Mouse (Mus musculus): ENCODE results near the gene Pdf. TPM values are rescaled to one million over a fixed set of nuclear protein-coding genes. Genes with fewer than 3 reads are reported as not detected.
"Not testable (repeated sequence)": the region's sequence is repeated elsewhere in the genome, so short reads cannot be mapped to it uniquely, and the experiment has no call there.

The Pdf gene
- total RNA-seq, 2 experiments from 2014 or later, result 26.6 to 29.3 TPM

GRCm38 (mm10) chr8:107045478-107045877 is 2.9 kb downstream of the Pdf start:
- intact Hi-C loops (cut with DNase I), result no loop called here
- DNase-seq (ENCODE audit: low spot score in 2 of 2), result no peak

GRCm38 (mm10) chr8:107040632-107041031 is 7.8 kb downstream of the Pdf start:
- DNase-seq (ENCODE audit: low spot score in 2 of 2), result no peak
- intact Hi-C loops (cut with DNase I), result no loop called here

- intact Hi-C loops (cut with DNase I), result loop anchor here (10.0 kb wide), 1 partner anchor 352 kb away; the partner anchor contains the start of gene Tango6
Observed at GRCm38 (mm10) chr8:107036626-107037025, 11.8 kb downstream of the Pdf start.

GRCm38 (mm10) chr8:107035641-107036040 is 12.8 kb downstream of the Pdf start:
- intact Hi-C loops (cut with DNase I), result loop anchor here (10.0 kb wide), 1 partner anchor 351 kb away; the partner anchor contains the start of gene Tango6

More at GRCm38 (mm10) chr8:107036626-107037025, 11.8 kb downstream of the Pdf start:
- DNase-seq (ENCODE audit: low spot score in 2 of 2), result no peak

GRCm38 (mm10) chr8:107033609-107034008 is 14.8 kb downstream of the Pdf start:
- not testable (repeated sequence) for DNase-seq (ENCODE audit: low spot score in 2 of 2)
- intact Hi-C loops (cut with DNase I), result loop anchor here (10.0 kb wide), 1 partner anchor 349 kb away; the partner anchor contains the start of gene Tango6

More at GRCm38 (mm10) chr8:107035641-107036040, 12.8 kb downstream of the Pdf start:
- DNase-seq (ENCODE audit: low spot score in 2 of 2), result no peak

- DNase-seq (ENCODE audit: low spot score in 2 of 2), result no peak
- intact Hi-C loops (cut with DNase I), result loop anchor here (10.0 kb wide), 1 partner anchor 347 kb away; the partner anchor contains the start of gene Tango6
Observed at GRCm38 (mm10) chr8:107031577-107032090, 16.8 kb downstream of the Pdf start.

GRCm38 (mm10) chr8:107030650-107031576 is 17.5 kb downstream of the Pdf start, which contains the start of gene Vps4a:
Vps4a (plus strand) TSS chr8:107031222.
- intact Hi-C loops (cut with DNase I), result loop anchor here (10.0 kb wide), 1 partner anchor 346 kb away; the partner anchor contains the start of gene Tango6
- peak; percentile 93 to 96 for DNase-seq (ENCODE audit: low spot score in 2 of 2)

- intact Hi-C loops (cut with DNase I), result loop anchor here (10.0 kb wide), 1 partner anchor 345 kb away; the partner anchor contains the start of gene Tango6
- DNase-seq (ENCODE audit: low spot score in 2 of 2), result no peak
Observed at GRCm38 (mm10) chr8:107030058-107030457, 18.4 kb downstream of the Pdf start.

- intact Hi-C loops (cut with DNase I), result loop anchor here (10.0 kb wide), 1 partner anchor 325 kb away; no protein-coding TSS in a partner anchor
- no peak for DNase-seq (ENCODE audit: low spot score in 2 of 2)
Observed at GRCm38 (mm10) chr8:107029310-107029709, 19.1 kb downstream of the Pdf start.

GRCm38 (mm10) chr8:107023479-107023878 is 24.9 kb downstream of the Pdf start:
- DNase-seq (ENCODE audit: low spot score in 2 of 2), result no peak
- intact Hi-C loops (cut with DNase I), result loop anchor here (10.0 kb wide), 1 partner anchor 319 kb away; no protein-coding TSS in a partner anchor

GRCm38 (mm10) chr8:107014915-107015314 is 33.5 kb downstream of the Pdf start:
- intact Hi-C loops (cut with DNase I), result no loop called here

GRCm38 (mm10) chr8:107012666-107013065 is 35.7 kb downstream of the Pdf start:
- DNase-seq (ENCODE audit: low spot score in 2 of 2), result no peak
- intact Hi-C loops (cut with DNase I), result no loop called here

More at GRCm38 (mm10) chr8:107014915-107015314, 33.5 kb downstream of the Pdf start:
- DNase-seq (ENCODE audit: low spot score in 2 of 2), result no peak

- DNase-seq (ENCODE audit: low spot score in 2 of 2), result peak in 1 of 2 experiments; percentile 26
- intact Hi-C loops (cut with DNase I), result loop anchor here (10.0 kb wide), 1 partner anchor 293 kb away; no protein-coding TSS in a partner anchor
Observed at GRCm38 (mm10) chr8:107007795-107008194, 40.6 kb downstream of the Pdf start.

GRCm38 (mm10) chr8:107002532-107002931 is 45.9 kb downstream of the Pdf start:
- DNase-seq (ENCODE audit: low spot score in 2 of 2), result peak; percentile 83
- intact Hi-C loops (cut with DNase I), result loop anchor here (2.0 to 10.0 kb wide), 3 partner anchors 65 to 316 kb away; partner anchors contain the start of gene Sntb2

GRCm38 (mm10) chr8:106999068-106999467 is 49.3 kb downstream of the Pdf start:
- intact Hi-C loops (cut with DNase I), result no loop called here
- DNase-seq (ENCODE audit: low spot score in 2 of 2), result no peak

GRCm38 (mm10) chr8:106997416-106997815 is 51.0 kb downstream of the Pdf start:
- intact Hi-C loops (cut with DNase I), result no loop called here
- DNase-seq (ENCODE audit: low spot score in 2 of 2), result no peak

GRCm38 (mm10) chr8:106996339-106996738 is 52.1 kb downstream of the Pdf start:
- DNase-seq (ENCODE audit: low spot score in 2 of 2); intact Hi-C loops (cut with DNase I): not testable (repeated sequence)

All from left cerebral cortex, postnatal 36 days (tissue).